Comparison of ENCODE assay signal across 26 mouse cellular contexts in the genomic region with DNA sequence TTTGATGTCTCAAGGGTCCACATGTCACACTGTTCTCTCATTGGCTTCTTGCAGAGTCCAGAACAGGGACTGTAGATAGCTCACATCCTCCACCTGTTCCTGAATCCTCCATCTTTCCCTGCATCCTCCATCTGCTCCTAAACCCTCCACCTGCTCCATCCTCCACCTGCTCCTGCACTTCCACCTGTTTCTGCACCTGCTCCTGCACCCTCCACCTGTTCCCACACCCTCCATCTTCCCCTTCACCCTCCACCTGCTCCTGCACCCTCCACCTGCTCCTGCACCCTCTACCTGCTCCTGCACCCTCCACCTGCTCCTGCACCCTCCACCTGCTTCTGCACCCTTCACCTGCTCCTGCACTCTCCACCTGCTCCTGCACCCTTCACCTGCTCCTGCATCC.
"Had no signal": no experiment of that assay in that cellular context is flagged by ENCODE, and none has a peak within 500 bp of the region (broad histone marks: within the 10 kb centered on the region; RNA-seq: fewer than 3 reads in every experiment).

No protein-coding gene starts in this region.

- DNase-seq: gastrocnemius, adult 2 months; gastrocnemius, postnatal 10 days; gastrocnemius, postnatal 25 days; heart, adult 18-20 months; heart, postnatal 10 days; heart, postnatal 4 days; kidney, adult 11 months; kidney, adult 2 months; kidney, adult 9 months; kidney, postnatal 14 days; kidney, postnatal 36 days; layer of hippocampus, adult 9-11 months; layer of hippocampus, postnatal 36 days; left cerebral cortex, postnatal 4 days had no signal

- H3K36me3 ChIP-seq: heart, embryonic 10.5 days; heart, embryonic 12.5 days; hindbrain, embryonic 10.5 days; hindbrain, embryonic 12.5 days; hindbrain, embryonic 15.5 days; kidney, embryonic 15.5 days; limb, embryonic 12.5 days; liver, embryonic 12.5 days had no signal

- H3K9me3 ChIP-seq: heart, embryonic 10.5 days; heart, embryonic 12.5 days; hindbrain, embryonic 10.5 days; hindbrain, embryonic 12.5 days; hindbrain, embryonic 15.5 days; kidney, embryonic 15.5 days; limb, embryonic 12.5 days; liver, embryonic 12.5 days had no signal

- ATAC-seq: hindbrain, postnatal 0 days; intestine, embryonic 16.5 days; liver, embryonic 12.5 days had no signal

- H3K27me3 ChIP-seq: hindbrain, embryonic 15.5 days had no signal

- H3K27ac ChIP-seq: gastrocnemius, adult 2 months; heart, embryonic 10.5 days; hindbrain, embryonic 10.5 days; hindbrain, embryonic 12.5 days; hindbrain, embryonic 15.5 days; hindbrain, postnatal 0 days; kidney, embryonic 15.5 days; kidney, postnatal 0 days; limb, embryonic 12.5 days; liver, embryonic 12.5 days; liver, embryonic 14.5 days had no signal

- H3K4me3 ChIP-seq: gastrocnemius, adult 2 months; heart, embryonic 10.5 days; heart, embryonic 12.5 days; hindbrain, embryonic 10.5 days; hindbrain, embryonic 12.5 days; hindbrain, embryonic 15.5 days; kidney, embryonic 15.5 days; limb, embryonic 12.5 days; liver, embryonic 12.5 days had no signal
